Mouse (Mus musculus) layer of hippocampus, adult 2 months (tissue): ENCODE results near the gene Dhx30. TPM values are rescaled to one million over a fixed set of nuclear protein-coding genes. Genes with fewer than 3 reads are reported as not detected.
"Not testable (repeated sequence)": the region's sequence is repeated elsewhere in the genome, so short reads cannot be mapped to it uniquely, and the experiment has no call there.

Source experiments
- DNase-seq, 2 experiments: peaks; one replicate each; pipeline ENCODE4 v3.0.0; 2022; ENCODE audit warnings: low spot score in 2 of 2
- H3K27ac ChIP-seq: fragments of 200-600 bp; 2 replicates; pipeline ENCODE4 v1.8.1; 2022
- H3K4me3 ChIP-seq: fragments of 200-600 bp; 2 replicates; pipeline ENCODE4 v1.8.1; 2022; ENCODE audit warnings: mild to moderate bottlenecking
- CTCF ChIP-seq: fragments of 200-600 bp; conservative IDR thresholded peaks from 2 replicates; pipeline ENCODE4 v1.8.1; 2022; ENCODE audit warnings: antibody characterized with exemption, mild to moderate bottlenecking, moderate library complexity
- long read RNA-seq, 2 experiments: library from polyadenylated mRNA; stranded (forward); transcript quantifications; one replicate each; pipeline ENCODE4 v2.0.0; 2021; ENCODE audit warnings: borderline mapping rate in 2 of 2
- total RNA-seq, 2 experiments: library from RNA; stranded (reverse); gene quantifications; 2 replicates each; pipeline ENCODE4 v1.2.3; 2021

Gene Dhx30
- 100 to 1,000 TPM; 158 to 163 TPM for total RNA-seq
- long read RNA-seq, experiment 1, full-length matches to known transcripts, result 77 of 136 reads
- long read RNA-seq, experiment 1, partial matches to known transcripts, result 27 of 136 reads
- long read RNA-seq, experiment 1, other reads (novel, unspliced or antisense), result 32 of 136 reads
- long read RNA-seq, experiment 2, full-length matches to known transcripts, result 81 of 169 reads
- long read RNA-seq, experiment 2, partial matches to known transcripts, result 30 of 169 reads
- long read RNA-seq, experiment 2, other reads (novel, unspliced or antisense), result 58 of 169 reads

- DNase-seq, result no peak
- TF ChIP-seq CTCF, result no peak
- Histone ChIP-seq H3K27ac (peak within 1 kb of the TSS; percentile 96), H3K4me3 (peak within 1 kb of the TSS; percentile 92)
Observed at GRCm38 (mm10) chr9:110117779-110118139, at the start of gene Dhx30. Gene Dhx30 (minus strand): TSS chr9:110117830.

GRCm38 (mm10) chr9:110163071-110163470, 45.4 kb upstream of the Dhx30 start:
- H3K4me3 ChIP-seq, result no peak overlapping the region
- no peak for TF ChIP-seq CTCF
- H3K27ac ChIP-seq, result no peak overlapping the region
- DNase-seq, result no peak

DNA sequence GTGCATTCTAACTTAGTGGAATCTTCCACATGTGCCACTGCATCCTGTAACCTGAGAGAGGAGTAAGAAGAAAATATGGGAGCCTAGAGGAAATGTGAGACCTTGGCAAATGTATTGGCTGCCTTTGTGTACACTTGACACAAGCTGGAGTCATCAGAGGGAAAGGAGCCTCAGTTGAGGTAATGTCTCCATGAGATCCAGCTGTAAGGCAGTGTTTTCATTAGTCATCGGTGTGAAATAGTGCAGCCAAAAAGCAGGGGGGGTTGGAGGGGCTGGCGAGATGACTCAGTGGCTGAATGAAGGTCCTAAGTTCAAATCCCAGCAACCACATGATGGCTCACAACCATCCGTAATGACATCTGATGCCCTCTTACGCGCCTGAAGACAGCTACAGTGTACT, 44.8 kb upstream of the Dhx30 start:
- TF ChIP-seq CTCF, result no peak
- DNase-seq, result no peak
- no peak overlapping the region for H3K27ac ChIP-seq
- H3K4me3 ChIP-seq, result no peak overlapping the region

DNA sequence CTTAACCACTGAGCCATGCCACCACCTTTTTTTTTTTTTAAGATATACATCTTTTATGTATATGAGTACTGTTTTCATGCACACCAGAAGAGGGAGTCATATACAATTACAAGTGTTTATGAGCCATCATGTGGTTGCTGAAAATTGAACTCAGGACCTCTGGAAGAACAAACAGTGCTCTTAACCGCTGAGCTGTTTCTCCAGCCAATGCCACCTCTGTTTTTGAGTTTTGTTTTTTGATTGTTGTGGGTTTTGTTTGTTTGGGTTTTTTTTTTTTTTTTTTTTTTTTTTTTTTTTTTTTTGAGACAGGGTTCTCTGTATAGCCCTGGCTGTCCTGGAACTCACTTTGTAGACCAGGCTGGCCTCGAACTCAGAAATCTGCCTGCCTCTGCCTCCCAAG, 42.9 kb upstream of the Dhx30 start:
- not testable (repeated sequence) for H3K27ac ChIP-seq, H3K4me3 ChIP-seq, DNase-seq

DNA sequence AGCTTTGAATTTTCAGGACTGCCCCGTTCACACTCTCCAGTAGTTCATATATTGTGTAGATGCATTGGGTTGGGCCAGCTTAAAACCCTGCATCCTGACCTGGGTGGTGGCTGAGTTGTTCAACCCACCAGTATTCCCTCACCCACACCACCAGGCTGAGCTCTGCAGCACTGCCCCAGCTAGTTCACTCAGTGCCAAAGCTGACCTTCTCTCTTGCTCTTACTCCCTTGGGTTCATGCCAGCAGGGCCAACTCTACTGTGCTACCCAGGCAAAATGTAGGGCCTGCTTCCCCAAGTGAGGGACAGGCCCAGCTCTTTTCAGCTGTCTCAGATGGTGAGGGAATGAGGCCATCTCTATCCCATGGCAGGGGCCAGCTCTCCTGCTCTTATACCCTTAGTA, 41.4 kb upstream of the Dhx30 start:
- no peak for TF ChIP-seq CTCF
- DNase-seq, result no peak

DNA sequence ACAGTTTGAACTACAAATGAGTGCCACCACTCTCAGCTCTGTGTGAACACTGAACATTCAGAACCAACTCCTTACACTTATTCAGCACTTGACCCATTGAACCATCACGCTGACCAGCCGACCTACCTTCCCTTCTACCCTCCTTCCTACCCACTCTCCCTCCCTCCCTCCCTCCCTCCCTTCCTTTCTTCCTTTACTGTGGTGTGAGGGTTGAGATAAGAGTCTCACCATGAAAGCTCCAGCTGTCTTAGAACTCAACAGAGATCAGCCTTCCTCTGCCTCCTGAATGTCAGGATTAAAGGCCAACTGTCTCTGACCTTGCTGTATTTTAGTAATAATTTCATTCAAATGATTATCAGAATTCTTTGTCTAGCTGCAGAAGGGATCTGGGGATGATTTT, 31.0 kb upstream of the Dhx30 start:
- no peak overlapping the region for H3K27ac ChIP-seq
- H3K4me3 ChIP-seq, result no peak overlapping the region
- no peak for DNase-seq
- no peak for TF ChIP-seq CTCF

More for the DNA sequence above, 41.4 kb upstream of the Dhx30 start:
- Histone ChIP-seq H3K4me3 (no peak overlapping the region), H3K27ac (no peak overlapping the region; the same call in 1 of the 2 replicates)

- no peak overlapping the region for H3K4me3 ChIP-seq
- DNase-seq, result no peak
- TF ChIP-seq CTCF, result no peak
- H3K27ac ChIP-seq, result no peak overlapping the region
Observed at GRCm38 (mm10) chr9:110142097-110142496, 24.5 kb upstream of the Dhx30 start.

DNA sequence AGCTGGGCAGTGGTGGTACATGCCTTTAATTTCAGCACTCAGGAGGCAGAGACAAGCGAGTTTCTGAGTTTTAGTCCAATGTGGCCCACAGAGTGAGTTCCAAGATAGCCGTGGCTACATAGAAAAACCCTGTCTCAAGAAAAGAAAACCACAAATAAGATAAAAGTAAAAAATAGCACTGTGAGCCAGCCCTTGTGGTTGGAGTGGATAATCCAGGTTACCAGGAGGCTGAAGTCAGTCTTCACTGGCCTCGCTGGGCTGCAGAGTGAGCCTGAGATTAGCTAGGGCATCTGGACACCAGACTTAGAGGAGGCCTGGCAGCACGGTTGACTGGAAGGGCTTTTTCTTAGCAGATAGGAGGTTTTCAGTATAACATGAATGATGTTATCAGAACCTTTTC, 21.5 kb upstream of the Dhx30 start:
- no peak overlapping the region for H3K27ac ChIP-seq
- no peak for TF ChIP-seq CTCF
- no peak overlapping the region for H3K4me3 ChIP-seq
- no peak for DNase-seq

- peak; percentile 58 for TF ChIP-seq CTCF
- H3K27ac ChIP-seq, result no peak overlapping the region
- DNase-seq, result no peak
- no peak overlapping the region for H3K4me3 ChIP-seq
Observed at GRCm38 (mm10) chr9:110134176-110134575, 16.5 kb upstream of the Dhx30 start.

DNA sequence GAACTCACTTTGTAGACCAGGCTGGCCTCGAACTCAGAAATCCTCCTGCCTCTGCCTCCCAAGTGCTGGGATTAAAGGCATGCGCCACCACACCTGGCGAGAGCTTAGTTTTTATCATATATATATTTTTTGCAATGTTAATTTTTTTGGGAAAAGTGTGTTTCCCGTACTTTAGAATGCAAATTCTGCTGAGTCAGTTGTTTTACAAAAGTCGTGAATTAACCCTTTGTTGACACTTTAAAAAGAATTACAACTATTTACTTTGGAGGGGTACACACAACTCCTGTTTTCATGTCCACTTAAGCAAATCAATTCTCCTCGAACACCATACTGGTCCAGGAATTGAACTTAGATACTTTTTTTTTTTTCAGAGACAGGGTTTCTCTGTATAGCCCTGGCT, 15.3 kb upstream of the Dhx30 start:
- no peak for DNase-seq
- Histone ChIP-seq H3K27ac (no peak overlapping the region), H3K4me3 (peak overlapping the region; percentile 64)
- TF ChIP-seq CTCF, result no peak

DNA sequence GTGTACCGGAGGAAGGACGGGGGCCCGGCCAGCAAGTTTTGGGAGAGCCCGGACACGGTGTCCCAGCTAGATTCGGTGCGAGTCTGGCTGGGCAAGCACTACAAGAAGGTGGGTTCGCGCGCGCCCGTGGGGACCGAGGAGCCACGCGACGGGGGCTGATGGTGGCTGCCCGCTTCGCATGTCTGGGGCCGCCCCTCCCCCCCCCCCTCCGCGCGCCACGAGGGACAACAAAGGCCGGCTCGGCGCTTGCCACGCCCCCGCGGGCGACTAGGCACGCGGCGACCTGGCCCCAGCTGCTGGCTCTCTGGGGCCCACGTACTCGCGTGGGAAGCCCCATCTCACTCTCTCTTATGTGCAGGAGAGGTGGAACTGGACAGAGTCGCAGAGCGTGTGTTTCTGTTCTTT, 14.6 kb upstream of the Dhx30 start:
- TF ChIP-seq CTCF, result no peak
- peak overlapping the region; percentile 95 for H3K27ac ChIP-seq
- peak overlapping the region; percentile 64 for H3K4me3 ChIP-seq
- DNase-seq, result no peak

DNA sequence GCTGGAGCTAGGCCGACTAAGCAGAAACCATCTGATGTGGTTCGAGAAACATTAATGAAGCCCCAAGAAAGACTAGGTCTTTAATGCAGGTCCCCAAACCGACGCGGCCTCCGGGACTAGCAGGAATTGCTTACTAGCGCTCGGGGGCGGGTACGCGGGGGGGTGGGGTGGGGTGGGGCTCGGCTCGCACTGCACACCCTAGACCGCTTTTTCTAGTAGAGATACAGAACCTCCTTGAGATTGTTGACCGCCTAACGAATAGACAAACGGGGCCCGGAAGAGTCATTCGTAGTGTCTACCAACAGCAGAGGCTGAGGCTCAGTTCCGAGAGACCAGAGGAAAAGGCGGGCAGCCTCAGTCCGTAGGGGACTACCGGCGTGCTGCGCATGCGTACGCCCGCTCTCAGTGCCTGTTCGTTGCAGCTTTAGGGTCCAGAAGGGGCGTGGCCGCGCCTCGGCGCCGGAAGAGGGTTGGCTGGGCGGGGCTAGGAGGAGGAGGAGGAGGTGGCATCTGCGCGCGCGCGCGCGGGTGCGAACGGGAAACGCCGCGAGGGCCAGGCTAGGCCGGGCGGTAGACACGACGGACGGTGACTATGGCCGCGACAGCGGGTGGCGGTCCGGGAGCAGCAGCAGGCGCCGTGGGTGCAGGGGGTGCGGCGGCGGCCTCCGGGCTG, 14.0 kb upstream of the Dhx30 start:
- no peak for TF ChIP-seq CTCF
- Histone ChIP-seq H3K4me3 (peak overlapping the region; percentile 64), H3K27ac (peak overlapping the region; percentile 95)
- DNase-seq, result peak; percentile 99

DNA sequence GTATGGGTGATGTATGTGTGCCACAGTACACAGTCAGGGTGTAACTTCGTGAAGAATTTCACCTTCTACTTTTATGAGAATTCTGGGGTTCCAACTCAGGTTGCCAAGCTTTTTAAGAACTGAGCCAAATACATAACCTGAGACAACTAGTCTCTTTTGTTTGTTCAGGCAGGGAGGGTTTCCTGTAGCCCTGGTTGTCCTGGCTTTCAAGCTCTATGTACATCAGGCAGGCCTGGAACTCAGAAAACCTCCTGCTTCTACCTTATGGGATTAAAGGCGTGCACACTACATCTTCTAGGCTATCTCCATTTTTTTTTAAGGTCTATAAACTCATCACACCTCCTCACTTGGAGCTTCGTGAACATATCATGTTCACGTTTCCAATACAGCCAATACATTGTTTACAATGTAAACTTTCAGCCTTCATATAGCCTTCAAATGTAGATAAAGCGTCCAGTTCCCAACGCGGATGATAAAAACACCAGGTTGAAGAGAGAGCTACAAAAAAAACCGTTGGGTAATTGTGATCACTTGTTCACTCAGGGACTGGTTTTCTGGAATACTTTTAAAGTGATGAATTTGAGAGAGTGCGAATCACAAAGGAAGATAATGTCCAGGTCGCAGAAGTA, 13.4 kb upstream of the Dhx30 start:
- peak overlapping the region; percentile 95 for H3K27ac ChIP-seq
- DNase-seq, result no peak
- TF ChIP-seq CTCF, result no peak
- H3K4me3 ChIP-seq, result peak overlapping the region; percentile 64
